Mouse (Mus musculus) testis, adult 2 months (tissue): ENCODE results near the gene Smim27.

Experiments
- CTCF ChIP-seq: fragments of 200-500 bp; IDR thresholded peaks from 2 replicates; pipeline ENCODE4 v1.5.1; 2012; ENCODE audit warnings: low read depth, mild to moderate bottlenecking, inconsistent platforms, low read length, moderate library complexity; ENCODE audit not compliant: control insufficient read depth, insufficient read depth, insufficient replicate concordance
- POLR2A ChIP-seq: fragments of 200-500 bp; IDR thresholded peaks from 2 replicates; pipeline ENCODE4 v1.6.1; 2012; ENCODE audit warnings: low read depth, mild to moderate bottlenecking, inconsistent platforms, low read length, moderate library complexity; ENCODE audit not compliant: control insufficient read depth

DNA sequence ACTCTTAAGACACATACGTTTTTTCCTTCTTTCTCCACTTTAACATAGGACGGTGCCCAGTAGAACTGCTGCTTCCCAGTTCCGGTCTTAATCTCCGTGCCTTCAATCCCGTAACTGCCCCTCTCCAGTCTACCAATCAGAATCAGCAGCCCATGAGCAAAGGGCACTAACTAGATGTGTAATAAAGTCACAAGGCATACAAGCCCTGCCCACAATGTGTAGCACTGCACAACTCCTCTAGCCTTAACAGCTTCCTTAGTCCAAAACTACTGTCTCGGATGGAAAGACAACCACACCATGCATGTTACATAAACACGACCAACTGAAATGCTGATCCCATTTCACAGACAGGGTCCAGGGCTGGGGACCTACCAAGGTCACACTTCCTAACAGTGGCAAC, 1.7 kb upstream of the Smim27 start:
- TF ChIP-seq CTCF (no peak), POLR2A (no peak)
